Mouse (Mus musculus) hindbrain, embryonic 10.5 days (tissue): ENCODE measurements around the gene Zfp59. TPM values are rescaled to one million over a fixed set of nuclear protein-coding genes. Genes with fewer than 3 reads are reported as not detected.

Experiments
- polyA plus RNA-seq: library from polyadenylated mRNA; unstranded; fragments of >200 nt; fragmentation: Nextera tagmentation; extraction: Ambion mirVana; gene quantifications from 2 replicates; pipeline ENCODE4 v1.2.1, GENCODE M21; 2016

Zfp59 gene
- polyA plus RNA-seq, 1 experiment from 2014 or later, result 9.0 TPM

Other genes with a start within 250 kb of the Zfp59 start
- 89.0 and 93.5 TPM in 2 replicates for gene Akt2, start 247.1 kb upstream of the Zfp59 start, polyA plus RNA-seq
- gene Ttc9b, start 184.7 kb upstream of the Zfp59 start, polyA plus RNA-seq, result 3.3 and 10.9 TPM in 2 replicates
- gene Map3k10, start 164.0 kb upstream of the Zfp59 start, polyA plus RNA-seq, result 8.3 and 10.6 TPM in 2 replicates
- gene Zfp607b, start 149.3 kb upstream of the Zfp59 start, polyA plus RNA-seq, result 5.2 and 6.6 TPM in 2 replicates
- gene Zfp60, start 107.2 kb upstream of the Zfp59 start, polyA plus RNA-seq, result 55.2 and 62.2 TPM in 2 replicates
- gene Zfp626, start 31.4 kb upstream of the Zfp59 start, polyA plus RNA-seq, result 1.9 and 2.0 TPM in 2 replicates
- gene Zfp607a, start 18.9 kb downstream of the Zfp59 start, polyA plus RNA-seq, result 2.4 and 3.6 TPM in 2 replicates
- gene Zfp974, start 90.9 kb downstream of the Zfp59 start, polyA plus RNA-seq, result 11.5 and 12.0 TPM in 2 replicates
- 18.3 and 20.9 TPM in 2 replicates for gene Zfp780b, start 140.6 kb downstream of the Zfp59 start, polyA plus RNA-seq
- 5.9 and 7.7 TPM in 2 replicates for gene Zfp850, start 175.5 kb downstream of the Zfp59 start, polyA plus RNA-seq
- gene Psmc4, start 211.5 kb downstream of the Zfp59 start, polyA plus RNA-seq, result 436 and 447 TPM in 2 replicates
- gene Fcgbp, start 232.6 kb downstream of the Zfp59 start, polyA plus RNA-seq, result 0.03 and 0.32 TPM in 2 replicates